Mouse (Mus musculus) left cerebral cortex, postnatal 14 days (tissue): ENCODE measurements at regions not wholly inside any gene's neighbourhood (a gene's known extent, or its start where the extent isn't known, plus 50 kb on each side); places are given as distances from the start of the nearest gene placed in this dataset.

Experiments
- DNase-seq, 2 experiments: peaks; one replicate each; pipeline ENCODE4 v3.0.0; 2021 to 2022; ENCODE audit warnings: low spot score in 2 of 2, mixed read lengths in 1 of 2
- intact Hi-C: fragments of 180-260 bp; cut with DNase I; formaldehyde crosslinking; loops from one replicate; pipeline ENCODE4 v1.15.1; 2025

- intact Hi-C loops, result no loop called here
- no peak for DNase-seq
These were observed 210.7 kb downstream of the Zfp36l1 start for GRCm38 (mm10) chr12:79902163-79902562.

DNA sequence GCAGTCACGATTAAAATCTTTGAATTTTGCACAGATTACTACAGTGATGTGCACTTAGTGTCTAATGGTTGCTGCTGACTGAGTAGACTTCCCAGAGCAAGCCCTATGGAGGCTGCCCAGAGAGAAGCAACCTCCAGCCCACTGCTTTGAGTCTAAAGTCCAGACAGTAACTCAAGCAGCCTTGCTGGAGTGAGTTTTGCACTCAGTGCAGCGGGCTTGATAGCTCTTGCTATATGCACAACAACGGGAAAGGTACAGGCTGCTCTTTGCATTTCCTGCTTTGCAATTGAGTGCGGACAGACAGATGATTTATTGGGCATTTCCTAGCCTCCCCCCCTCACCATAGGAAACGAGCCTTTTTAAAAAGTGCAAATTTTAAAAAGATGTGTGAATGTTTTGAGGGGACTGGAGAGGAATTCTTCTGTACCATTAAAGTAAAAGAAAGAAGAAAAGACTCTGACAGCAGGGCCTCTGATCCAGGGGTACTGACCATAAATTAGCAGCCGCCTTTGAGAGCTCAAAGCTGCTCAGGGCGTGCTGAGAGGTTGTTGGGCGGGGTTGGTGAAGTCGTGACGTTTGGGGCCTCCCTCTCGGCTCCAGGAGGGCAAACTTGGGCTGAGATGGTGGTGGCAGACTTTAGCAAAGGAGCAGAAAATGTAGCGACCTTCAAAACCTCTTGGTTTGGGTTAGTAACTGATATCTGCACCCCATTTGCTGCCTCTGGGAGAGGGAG lies 214.4 kb downstream of the Zfp36l1 start:
- intact Hi-C loops, result no loop called here
- no peak for DNase-seq

DNA sequence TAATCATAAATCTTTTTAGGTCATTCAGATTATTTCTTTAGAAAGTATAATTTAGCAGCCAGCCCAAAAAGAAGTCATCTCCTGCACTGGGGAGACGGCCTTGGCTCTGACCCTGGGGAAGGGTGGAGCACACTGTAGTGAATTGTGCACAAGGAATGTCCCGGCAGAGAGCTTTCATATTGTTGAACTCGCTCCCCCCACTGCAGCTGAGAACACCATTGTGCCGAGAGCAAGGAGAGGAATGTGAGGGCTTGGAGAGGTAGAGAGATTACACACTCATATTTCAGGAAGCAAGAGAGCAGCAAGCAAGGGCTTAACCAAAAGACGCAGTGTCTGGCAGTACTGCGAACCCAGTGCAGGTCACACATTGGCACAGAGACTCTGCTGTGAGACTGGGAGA lies 216.8 kb downstream of the Zfp36l1 start:
- intact Hi-C loops, result no loop called here
- DNase-seq, result no peak

- DNase-seq, result no peak
- intact Hi-C loops, result no loop called here
These were observed 217.5 kb downstream of the Zfp36l1 start for GRCm38 (mm10) chr12:79895324-79895723.

GRCm38 (mm10) chr12:79892871-79893270 lies 219.9 kb downstream of the Zfp36l1 start:
- intact Hi-C loops, result no loop called here
- no peak for DNase-seq

DNA sequence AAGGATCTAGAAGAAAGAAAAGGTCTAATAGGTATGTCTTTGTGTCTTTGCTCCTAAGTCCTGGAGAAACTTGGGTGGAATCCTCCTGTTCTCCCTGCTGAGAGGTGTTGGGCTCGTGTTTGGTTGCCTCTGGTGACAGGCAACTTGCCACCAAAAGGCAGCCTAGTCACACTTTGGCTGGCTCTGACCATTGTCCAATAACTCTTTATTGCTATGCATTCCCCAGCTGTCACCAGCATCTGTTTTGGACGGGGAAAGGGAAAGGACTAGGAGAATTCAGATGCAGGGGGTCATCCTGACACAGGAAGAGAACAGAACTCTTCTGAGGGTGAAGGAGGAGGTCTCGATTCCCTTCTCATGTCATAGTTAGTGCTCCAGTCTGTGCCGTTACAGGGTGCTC lies 220.9 kb downstream of the Zfp36l1 start:
- no peak for DNase-seq
- intact Hi-C loops, result no loop called here

GRCm38 (mm10) chr12:79890887-79891286 lies 221.9 kb downstream of the Zfp36l1 start:
- intact Hi-C loops, result no loop called here

DNA sequence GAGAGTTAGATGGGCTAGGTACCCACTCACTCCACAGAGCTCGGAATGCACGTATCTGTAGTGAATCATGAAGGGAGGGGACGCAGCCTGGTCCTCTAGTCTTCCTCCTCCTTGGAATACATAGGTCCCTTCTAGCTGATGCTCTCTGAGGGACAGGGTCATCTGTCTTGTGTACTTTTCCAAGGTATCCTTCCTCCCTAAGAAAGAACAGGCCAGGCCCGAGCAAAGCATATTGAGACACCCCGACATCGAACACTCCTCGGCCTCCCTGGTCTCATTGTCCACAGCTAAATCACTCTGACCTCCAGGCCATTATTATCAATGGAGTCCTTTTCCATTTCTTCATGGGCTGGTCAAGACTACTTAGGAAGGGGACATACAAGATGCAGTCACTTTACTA lies 222.5 kb downstream of the Zfp36l1 start:
- DNase-seq, result no peak
- intact Hi-C loops, result no loop called here

More at GRCm38 (mm10) chr12:79890887-79891286, 221.9 kb downstream of the Zfp36l1 start:
- DNase-seq, result no peak

GRCm38 (mm10) chr12:79888812-79889211 lies 224.0 kb downstream of the Zfp36l1 start:
- intact Hi-C loops, result no loop called here
- DNase-seq, result no peak

- intact Hi-C loops, result no loop called here
- no peak for DNase-seq
These were observed 224.7 kb downstream of the Zfp36l1 start for GRCm38 (mm10) chr12:79888086-79888485.

DNA sequence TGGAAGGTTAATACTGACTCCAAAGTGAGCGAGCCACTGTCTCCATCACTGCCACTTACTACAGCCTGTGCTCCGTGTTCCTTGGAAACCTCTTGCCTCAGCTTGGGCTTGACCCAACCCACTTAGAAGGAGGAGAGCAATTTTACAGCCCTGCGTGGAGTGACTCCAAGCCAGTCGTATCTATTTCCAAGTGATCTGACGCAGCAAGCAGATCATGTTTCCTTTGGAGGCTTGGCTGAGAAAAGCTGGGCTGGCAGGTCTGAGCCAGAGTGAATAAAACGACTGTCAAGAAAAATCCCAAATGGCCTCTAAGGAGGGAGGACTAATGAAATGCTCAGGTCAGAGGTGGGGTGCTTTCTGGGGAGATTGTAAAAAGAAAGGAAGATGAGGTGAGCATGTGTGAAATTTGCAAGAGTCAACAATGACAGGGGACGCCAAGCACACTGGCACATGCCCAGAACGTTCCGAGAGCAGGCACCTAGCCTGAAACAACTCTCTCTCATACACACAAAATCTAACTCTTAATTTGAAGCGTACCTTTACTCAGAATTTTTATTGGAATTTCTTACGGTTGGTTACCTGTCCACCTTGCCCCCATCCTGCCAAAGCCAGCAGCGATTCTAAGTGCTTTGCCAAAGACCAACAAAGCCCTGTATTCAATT lies 225.5 kb downstream of the Zfp36l1 start:
- intact Hi-C loops, result no loop called here
- no peak for DNase-seq

- DNase-seq, result no peak
- intact Hi-C loops, result no loop called here
These were observed 226.3 kb downstream of the Zfp36l1 start for GRCm38 (mm10) chr12:79886494-79886893.

DNA sequence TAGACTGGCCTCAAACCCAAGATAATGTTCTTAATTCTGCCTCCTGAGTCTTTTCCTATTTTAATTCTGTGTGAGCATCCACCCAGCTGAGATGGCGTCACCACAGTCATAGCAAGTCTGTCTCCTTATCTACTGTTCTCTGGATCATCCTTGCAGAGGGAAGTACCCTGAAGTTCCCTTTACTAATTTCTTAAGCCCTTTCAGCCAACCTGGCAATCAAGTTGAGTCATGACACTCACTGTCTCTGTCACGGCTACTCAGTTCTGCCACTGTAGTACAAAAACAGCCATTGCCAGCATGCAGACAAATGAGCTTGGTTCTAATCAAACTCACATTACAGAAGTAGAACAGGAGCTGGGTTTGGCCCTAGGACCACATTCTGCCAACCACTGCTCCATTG lies 227.5 kb downstream of the Zfp36l1 start:
- intact Hi-C loops, result no loop called here
- DNase-seq, result no peak

DNA sequence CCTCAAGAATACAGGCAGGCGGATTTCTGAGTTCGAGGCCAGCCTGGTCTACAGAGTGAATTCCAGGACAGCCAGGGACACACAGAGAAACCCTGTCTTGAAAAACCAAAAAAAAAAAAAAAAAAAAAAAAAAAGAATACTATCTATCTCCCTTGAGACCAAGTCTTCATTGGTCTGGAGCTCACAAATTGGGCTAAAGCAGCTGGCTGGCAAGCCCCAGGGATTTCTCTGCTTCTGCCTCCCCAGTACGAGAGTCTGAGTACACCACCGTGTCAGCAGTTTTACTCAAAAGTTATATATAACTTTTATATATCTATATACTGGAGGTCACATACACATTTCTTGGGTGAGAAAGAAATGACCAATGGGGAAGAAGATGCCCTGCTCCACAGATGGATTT lies 229.2 kb downstream of the Zfp36l1 start:
- intact Hi-C loops, result no loop called here
- DNase-seq, result no peak

DNA sequence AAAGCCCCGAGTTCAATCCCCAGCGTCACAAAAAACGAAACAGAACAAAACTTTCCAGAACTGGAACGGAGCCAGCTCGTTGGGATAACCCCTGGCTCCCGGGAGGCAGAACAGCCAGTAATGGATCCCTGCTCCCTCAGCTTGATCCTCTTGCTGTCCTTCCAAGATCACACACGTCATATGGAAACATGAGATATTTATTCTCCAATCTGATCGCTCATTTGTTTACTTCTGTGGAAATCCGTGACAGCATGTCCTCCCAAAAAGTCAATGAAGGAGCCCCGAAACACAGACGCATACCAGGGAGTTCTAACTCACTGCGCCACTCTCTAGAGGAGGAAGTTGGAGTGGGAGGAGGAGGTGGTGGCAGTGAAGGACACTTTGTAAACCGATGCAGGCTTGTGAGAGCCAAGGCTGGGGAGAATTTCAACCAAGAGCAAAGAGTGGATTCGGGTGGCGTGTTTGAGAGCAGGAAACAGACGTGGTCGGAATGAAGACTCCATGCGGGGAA lies 232.0 kb downstream of the Zfp36l1 start:
- no peak for DNase-seq
- intact Hi-C loops, result no loop called here

DNA sequence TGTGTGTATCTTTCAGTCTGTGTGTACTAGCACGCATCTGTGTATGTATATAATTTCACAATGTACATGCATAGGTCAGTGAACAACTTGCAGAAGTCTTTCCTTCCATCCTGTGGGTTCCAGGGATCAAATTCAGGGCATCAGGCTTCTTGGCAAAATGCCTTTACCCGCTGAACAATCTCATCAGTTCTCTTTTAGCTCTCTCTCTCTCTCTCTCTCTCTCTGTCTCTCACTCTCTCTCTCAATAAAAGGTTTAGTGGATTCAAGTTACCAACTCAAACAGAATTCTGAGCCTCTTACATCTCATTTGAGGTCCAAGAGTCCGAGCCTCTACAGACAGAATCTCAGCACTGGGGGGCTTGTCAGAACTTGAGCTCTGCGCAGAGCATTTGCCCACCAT lies 232.5 kb downstream of the Zfp36l1 start:
- intact Hi-C loops, result no loop called here
- DNase-seq, result no peak

DNA sequence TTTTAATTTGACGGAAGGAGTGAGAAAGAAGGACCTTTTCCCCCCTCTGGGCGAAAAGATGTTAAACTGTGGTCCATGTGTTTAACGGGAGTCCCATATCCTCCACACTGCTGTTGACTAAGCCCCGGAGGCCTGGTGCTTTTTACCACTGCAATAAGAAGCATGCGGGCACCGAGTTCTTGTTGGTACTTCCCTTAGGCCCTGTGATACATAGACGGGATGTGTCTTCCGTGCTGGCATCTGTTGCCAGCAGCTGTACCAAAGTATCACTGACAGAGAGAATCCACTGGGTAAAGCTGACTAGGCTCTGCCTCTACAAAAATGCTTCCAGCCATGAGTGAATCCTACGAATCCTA lies 232.9 kb downstream of the Zfp36l1 start:
- peak; percentile 17 to 50 for DNase-seq
- intact Hi-C loops, result no loop called here

DNA sequence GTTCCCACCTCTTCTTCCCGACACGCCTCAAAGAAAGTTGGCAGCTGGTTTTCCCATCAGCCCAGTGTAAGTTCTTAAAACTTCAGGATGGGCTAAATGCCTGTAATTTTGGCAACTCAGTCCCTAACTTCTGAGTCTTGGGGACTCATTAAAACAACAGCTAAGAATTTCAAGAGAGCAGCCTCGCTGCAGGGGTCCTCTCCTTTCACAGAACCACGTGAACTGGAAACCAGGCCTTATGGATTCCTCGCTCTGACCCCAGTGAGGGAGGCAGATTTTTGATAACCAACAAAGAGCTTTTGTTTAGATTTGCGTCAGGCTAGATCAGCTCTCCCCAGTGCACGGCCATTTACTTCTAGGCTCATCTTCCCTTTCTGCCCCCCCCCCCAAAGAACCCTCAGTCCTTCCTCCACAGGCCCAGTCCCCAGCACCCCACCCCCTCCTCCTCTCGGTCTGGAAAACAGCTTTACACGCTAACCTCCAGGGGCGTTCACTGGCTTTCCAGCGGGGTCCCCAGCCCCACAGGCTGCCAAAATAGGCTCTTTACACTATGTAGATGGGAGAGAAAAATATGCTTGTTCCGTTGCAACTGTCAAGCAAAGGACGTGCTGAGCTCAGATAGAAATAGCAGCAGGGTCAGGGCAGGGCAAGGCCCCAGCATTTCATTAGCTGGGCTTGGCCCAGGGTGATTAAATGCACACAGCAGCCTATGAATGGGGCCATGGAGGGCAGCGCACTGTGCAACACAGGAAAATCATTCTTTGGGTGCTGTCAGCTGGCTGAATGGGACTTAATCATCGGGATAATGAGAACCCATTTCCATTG lies 233.5 kb downstream of the Zfp36l1 start:
- intact Hi-C loops, result no loop called here

DNA sequence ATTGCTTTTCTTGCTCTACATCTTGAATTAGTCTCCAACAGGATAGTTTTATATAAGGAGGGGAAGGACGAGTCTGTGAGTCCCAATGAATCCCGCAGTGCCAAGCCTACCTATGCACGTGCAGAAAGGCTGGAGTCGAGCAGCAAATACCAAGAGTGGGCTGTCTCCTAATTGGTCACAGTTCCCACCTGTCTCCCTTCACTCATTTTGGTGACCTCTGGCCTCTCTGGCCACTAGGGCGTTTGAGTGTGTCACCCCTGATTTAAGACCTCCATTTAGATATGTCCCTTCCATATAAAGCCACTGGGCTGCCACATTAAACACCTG lies 234.1 kb downstream of the Zfp36l1 start:
- intact Hi-C loops, result no loop called here
- DNase-seq, result no peak

More for the DNA sequence above, 233.5 kb downstream of the Zfp36l1 start:
- DNase-seq, result no peak

DNA sequence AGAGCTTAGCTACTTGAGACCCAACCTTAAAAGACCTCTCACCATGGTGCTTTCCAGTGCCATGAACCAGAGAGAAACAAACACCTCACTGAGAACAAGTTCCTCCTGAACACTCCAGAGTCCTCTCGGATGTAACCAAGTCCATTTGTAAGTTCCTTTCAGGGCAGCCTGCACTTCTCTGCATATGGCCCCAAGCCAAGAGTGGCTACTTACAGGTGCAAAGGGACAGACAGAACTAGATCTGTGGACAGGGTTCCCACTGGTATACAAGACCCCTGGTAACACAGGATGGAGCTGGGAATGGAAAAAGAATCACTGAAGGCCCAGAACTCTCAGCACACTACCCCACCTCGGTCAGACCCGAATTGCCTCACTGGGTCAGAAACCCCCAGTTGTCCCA lies 234.7 kb downstream of the Zfp36l1 start:
- intact Hi-C loops, result no loop called here
- DNase-seq, result no peak
